Mouse (Mus musculus): ENCODE results near the gene Cutal.

- TF ChIP-seq CTCF (IDR thresholded peaks at IDR 0.05; ENCODE audit: borderline replicate concordance, control insufficient read depth, extremely low read depth, insufficient read depth, low read length, poor library complexity) (no peak), POLR2A (IDR thresholded peaks at IDR 0.05; ENCODE audit: control insufficient read depth, extremely low read depth, insufficient read depth, low read length, poor library complexity) (no peak)
Measured at GRCm38 (mm10) chr2:34826460-34827231, 47.5 kb upstream of the Cutal start.

Measured in thymus, adult 2 months (tissue).